Mouse (Mus musculus) hematopoietic stem cell, adult 5-6 weeks (primary cell): ENCODE measurements around the gene Kif22. TPM values are rescaled to one million over a fixed set of nuclear protein-coding genes. Genes with fewer than 3 reads are reported as not detected.
"Not testable (repeated sequence)": the region's sequence is repeated elsewhere in the genome, so short reads cannot be mapped to it uniquely, and the experiment has no call there.

Experiments used
- ATAC-seq, 2 experiments: fragments of 125-278 bp in 1 of 2; replicated peaks in 1 of 2; 2 replicates each; pipeline ENCODE4 v1.8.0; 2016 to 2017; ENCODE audit warnings: inconsistent platforms in 2 of 2, mild to moderate bottlenecking in 2 of 2, moderate number of reproducible peaks in 2 of 2, low read depth in 1 of 2, moderate TSS enrichment in 1 of 2; ENCODE audit not compliant: low FRiP score in 2 of 2, poor library complexity in 2 of 2, severe bottlenecking in 2 of 2, insufficient read depth in 1 of 2, low TSS enrichment in 1 of 2
- total RNA-seq: library from RNA; stranded (forward); fragments of 172-1452, 232-1000 nt; gene quantifications from 2 replicates; pipeline ENCODE4 v1.2.3, GENCODE M21; 2017

Kif22 gene
- 74.5 and 90.1 TPM in 2 replicates for total RNA-seq

DNA sequence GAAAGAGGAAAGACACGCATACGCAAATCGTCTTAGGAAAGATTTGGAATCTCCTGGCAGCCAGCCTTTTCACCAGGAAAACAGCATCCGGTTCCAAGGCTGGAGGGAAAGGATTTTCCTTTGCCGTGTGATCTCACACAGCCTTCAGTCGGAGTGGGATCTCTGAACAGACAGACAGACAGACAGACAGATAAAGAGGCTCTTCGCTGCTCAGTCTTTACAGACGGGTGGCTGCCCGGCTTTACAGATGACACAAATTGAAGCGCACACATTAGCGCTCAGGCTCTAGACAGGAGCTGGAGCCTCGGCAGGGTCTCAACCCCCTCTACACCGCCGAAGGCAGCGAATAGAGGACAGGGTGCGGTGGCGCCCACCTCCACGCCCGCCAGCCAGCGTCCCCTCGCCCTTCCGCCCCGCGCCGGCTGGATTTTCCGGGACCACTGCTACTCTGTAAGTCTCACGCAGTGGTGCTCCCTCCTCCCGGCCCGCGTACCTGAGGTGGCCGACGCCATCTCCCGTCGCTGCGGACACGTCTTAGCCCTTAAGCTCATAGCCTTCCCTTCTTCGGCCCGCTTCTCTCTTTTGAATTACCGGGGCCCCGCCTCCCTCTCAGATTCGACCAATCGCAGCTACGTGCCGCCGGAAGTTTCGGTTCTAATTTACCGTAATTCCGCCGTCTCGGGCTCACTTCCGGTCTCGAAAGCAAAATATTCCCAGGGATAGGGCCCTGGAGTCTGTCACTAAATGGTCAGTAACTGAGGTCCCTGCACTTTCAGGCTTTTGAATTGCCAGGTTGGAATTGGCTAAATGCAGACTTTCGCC is at the start of gene Kif22:
Kif22 (minus strand) TSS at position 621 of the 822 bp plus-strand sequence.
- ATAC-seq: peak; percentile 88 to 98

DNA sequence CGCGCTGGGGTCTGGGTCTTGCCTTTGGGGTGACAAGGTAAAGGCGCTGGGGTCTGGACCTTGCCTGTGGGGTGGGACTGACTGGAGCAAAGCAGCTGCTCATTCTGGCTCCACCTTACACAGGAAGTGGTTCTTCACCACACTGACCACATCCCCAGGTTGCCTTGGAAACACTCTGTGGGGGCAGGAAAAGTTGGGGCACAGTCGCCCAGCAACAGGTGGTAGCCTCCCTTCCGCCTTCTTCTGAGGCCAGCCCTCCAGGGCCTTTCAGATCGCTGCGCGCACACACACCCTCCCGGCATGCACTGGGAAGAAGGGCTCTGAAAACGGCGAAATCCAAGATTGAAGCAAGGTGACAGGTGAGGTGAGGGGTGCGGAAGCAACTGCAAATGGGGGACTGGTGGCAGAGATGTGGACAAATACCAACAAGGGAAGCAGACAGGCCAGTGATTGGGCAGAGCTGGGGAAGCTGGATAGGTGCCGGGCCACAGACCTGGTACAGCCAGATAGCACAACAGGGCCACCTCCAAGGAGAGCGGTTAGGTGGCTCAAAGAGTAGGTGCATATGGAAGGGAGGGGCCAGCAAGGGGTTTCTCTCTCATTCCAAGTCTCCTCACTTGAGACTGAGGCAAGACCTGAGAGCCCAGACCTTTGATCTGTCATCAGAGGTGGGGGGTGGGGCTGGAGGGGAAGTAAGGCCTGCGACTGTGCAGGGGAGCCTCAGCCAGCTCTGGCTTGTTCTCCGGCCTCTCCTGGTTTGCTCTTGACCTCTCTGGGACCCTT is 49.0 kb upstream of the Kif22 start, which contains the start of gene AI467606:
AI467606 (plus strand) TSS at position 246 of the 783 bp plus-strand sequence.
- ATAC-seq: peak; percentile 93 to 95

DNA sequence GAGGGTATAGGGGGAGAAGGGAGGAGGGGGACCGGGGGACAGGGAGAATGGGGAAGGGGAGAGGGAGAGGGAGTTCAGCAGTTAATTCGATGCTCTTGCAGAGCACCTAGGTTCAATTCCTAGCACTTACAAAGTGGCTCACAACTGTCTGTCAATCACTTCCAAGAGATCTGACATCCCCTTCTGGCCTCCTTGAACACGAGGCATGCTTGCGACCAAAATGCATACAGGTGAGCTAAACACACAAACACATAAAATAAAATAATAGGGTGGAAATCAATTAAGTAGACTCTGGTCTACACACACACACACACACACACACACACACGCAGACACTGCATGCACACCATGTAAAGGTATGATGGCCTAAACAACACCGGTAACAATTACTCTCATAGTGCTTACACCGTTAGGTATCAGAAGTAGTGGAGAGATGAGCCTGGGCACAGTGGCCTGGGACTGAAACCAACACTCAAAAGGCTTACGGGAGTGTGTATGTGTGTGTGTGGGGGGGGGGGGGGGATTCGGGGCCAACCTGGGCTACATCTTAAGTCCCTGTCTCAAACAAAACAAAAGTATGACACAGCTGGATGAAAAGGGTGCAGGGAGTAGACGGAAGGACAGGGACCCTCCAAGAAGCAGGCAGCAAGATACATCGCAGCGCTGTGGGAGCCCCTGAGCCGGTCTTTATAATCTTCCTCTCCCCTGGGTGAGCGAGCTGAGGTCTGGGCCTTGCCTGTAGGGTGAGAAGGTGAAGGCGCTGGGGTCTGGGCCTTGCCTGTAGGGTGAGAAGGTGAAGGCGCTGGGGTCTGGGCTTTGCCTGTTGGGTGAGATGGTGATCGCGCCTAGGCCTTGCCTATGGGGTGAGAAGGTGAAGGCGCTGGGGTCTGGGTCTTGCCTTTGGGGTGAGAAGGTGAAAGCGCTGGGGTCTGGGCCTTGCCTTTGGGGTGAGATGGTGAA is 48.2 kb upstream of the Kif22 start:
- ATAC-seq: peak; percentile 5 to 16; a peak in 2 of 4 replicates

DNA sequence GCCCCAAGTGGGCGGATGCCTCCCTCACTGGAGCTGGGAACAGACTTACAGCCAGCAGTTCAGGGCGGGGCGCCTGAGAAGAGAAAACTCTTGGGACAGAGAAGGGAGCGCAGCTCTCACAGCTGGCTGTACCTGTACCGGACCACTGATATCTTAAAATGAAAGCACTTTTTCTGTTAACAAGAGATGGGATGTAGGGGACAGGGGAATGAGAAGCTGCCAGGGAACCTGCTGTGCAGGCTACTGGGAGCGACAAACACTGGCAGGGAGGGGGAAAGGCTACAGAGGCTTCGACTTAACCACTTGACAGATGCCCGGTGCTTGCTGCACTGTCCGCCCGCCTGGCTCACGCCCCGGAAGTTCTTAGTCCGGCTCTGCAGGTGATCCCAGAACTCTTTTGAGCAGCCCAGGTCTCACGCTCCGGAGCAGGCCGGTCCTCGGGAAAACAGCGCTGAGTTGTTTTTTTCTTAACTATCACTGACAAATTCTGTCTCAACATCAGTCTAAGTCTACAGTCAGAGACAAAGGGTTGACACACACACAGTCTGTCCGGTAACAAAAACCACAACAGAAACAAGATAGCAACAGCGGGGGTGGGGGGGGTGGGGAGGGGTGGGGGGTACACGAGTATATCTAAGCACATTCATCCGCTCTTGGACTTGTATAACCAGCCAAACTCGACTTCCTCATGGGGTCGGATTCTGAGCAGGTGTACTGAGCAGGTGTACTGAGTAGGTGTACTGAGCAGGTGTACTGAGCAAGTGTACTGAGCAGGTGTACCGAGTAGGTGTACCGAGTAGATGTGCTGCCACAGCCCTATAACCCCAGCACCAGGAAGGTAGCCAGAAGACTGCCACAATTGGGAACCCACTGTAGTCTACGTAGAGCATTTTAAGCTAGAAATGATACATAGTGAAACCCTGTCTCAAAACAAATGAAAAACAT is 46.9 kb upstream of the Kif22 start:
- no peak for ATAC-seq

DNA sequence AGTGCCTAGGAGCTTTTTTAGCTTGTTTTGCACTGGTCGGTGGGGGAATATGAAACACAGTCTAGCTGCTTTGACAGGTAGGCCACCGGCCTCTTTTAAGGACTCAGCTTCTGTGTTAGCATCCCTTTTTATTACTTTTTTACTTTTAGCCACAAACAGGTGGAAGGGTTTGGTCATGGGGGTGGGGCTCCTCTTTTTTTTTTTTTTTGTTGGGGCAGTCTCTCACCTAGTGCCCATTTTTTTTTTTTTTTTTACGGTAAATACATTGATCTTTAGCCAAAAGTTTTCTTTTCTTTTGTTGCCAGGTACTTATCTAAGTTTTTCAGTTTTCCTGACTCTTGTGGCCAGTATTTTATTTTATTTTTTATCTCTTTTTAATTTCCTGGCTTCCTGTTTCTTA is 45.8 kb upstream of the Kif22 start:
- ATAC-seq: no peak

DNA sequence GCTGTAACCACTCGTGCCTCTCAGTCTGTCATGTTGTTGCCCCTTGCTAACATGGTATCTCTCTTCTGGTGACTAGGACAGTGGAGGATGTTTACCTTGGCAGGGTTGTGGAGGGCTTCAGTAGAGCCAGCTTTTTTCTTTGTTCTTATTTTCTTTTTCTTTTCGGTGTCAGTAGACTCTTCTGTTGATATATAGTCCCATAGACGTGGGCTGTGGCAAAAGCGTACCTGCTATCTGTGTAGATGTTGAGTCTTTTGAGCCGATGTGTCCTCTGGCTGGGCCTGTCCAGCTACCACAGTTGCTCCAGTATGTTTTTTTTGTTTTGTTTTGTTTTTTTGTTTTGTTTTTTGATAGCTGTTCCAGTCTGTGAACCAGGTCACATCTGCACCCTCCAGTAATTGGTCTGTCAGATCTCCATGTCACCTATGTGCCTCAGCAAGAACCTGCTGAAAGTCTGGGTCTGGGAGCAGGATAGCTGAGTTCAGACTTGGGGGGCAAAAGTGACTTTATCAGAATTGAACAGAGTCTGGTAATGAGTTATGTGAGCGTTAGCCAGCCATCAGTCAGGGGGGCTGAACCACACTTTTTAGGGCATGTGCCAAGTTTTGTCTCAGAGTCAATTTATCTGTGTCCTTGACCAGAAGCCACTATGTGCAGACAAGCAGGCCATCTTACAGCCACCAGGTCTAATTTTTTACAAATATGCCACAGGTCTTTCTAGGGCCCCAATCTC is 45.2 kb upstream of the Kif22 start, which contains the start of gene Zg16:
Zg16 (minus strand) TSS at position 51 of the 733 bp plus-strand sequence.
- ATAC-seq: not testable (repeated sequence)

DNA sequence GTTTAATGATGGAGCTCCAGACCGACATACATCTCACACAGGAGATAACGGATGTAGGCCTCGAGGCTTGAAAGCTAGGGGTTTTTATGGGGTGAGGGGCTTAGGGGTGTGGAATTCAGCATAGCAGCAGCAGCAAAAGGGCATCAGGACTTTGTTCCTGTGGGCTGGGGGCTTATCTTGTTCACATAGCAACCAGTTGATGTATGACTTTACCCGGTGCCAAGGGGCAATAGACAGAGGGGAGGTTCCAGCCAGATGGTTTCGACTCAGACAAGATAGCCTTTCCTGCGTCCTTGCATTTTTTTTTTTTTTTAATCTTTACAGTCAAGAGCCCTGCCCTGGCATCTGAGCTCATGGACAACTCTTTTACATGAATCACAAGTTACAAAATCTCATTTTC is 43.5 kb upstream of the Kif22 start:
- ATAC-seq: not testable (repeated sequence)

DNA sequence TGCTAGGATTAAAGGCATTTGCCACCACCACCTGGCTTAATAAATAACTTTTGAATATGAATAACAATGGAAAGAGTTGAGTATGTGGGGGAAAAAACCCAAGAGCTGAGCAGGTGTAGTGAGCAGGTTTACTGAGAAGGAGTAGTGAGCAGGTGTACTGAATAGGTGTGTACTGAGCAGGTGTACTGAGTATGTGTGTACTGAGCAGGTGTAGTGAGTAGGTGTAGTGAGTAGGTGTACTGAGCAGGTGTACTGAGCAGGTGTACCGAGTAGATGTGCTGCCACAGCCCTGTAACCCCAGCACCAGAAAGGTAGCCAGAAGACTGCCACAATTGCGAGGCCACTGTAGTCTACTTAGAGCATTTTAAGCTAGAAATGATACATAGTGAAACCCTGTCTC is 42.5 kb upstream of the Kif22 start:
- ATAC-seq: no peak

DNA sequence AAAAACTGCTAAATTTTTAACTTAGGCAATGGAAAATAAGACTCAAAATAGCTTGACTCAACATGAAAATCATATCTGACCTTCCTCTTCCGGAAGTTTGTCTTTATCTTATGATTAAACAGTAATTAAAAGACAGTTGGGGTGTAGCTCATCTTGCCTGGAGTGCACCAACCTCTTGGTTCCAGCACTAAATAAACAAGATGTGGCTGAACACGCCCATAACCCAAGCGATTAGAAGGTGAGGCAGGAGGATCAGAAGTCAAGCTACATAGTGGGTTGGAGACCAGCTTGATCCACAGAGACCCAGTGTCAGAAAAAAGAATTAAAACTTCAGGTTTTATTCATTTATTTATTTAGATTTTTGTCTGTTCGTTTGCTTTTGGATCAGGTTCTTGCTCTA is 41.4 kb upstream of the Kif22 start:
- no peak for ATAC-seq

DNA sequence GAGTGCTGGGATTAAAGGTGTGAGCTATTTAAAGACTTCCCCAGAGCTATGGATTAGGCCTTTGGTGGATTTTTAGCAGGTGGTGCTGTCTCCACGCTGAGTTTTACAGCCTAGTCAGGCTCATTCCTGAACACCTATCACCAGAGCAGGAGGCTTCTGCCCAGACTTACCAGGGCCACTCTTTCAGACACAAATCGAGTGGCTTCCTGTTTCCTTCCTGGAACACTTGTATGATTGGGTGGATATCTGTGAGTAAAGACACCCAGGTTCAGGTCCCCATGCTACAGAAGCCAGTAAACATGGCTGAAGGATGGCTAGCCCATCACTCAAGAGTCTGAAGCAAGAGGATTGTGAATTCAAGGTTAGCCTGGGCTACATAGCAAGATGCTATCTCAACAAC is 40.7 kb upstream of the Kif22 start:
- no peak for ATAC-seq

DNA sequence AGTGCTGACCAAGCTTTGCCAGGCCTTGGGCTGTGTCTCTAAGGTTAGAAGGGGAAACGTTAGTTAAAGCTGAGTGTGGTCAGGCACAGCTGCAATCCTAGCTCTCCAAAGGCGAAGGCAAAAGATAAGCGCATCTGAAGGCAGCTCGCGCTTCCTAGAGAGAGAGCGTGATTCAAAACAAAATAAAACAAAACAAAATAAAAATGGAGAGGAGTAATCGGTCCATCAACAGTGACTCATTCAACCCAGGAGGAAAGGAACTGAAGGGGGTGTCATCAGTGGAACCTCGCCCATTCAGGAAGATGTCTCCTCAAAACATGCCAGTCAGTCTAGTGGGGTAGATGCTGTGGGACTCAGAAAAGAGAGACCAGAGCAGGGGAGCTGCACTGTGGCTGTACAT is 40.0 kb upstream of the Kif22 start:
- ATAC-seq: no peak

DNA sequence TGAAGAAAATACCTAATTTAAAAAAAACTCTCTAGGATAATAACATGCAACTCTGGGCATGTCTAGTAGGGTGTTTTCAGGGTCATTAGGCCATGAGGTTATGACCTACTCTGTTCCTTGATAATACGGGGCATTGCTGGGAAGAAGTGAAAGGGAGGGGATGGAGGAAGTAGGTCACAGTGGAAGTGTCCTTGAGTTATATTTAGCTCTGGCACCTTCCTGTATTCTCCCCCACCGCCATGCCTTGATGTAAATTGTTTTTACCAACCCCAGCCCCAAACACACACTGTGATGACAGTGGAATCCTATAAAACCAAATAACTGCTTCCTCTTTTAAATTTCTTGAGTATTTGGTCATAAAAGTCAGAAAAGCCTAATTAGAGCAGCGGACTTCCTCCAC is 37.8 kb upstream of the Kif22 start:
- ATAC-seq: peak; percentile 58 to 77

DNA sequence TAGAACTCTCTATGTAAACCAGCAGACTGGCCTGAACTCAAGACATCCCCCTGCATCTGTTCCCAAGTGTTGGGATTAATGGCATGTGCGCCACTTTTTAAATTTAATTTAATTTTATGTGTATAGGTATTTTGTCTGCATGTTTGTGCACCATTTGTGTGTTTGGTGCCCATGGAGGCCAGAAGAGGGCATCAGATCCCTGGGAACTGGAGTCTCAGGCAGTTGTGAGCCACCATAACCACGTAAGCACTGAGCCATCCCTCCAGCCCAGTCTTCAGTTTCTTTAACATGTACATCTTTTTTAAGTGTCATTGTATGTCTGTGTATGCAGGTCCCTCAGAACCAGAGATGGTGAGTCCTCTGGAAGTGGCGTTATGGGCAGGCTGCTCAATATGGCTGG is 35.4 kb upstream of the Kif22 start:
- ATAC-seq: no peak

DNA sequence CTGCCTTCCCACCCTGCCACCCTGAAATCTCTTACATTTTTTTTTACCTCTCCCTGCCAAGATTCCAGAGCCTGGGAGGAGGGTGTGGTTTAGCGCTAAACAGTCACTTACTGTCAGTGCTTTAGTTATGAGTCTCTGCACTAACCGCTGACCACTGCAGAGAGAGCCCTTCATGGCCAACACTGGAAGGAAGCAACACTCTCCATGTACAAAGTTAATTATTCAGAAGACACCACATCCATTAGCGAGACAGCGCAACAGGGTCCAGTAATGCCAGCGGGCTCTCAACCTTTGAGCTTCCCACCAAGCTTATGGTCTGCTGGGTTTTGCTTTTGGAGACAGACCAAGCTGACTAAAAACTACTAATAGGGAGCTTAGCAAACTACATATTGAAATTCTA is 33.9 kb upstream of the Kif22 start:
- no peak for ATAC-seq

DNA sequence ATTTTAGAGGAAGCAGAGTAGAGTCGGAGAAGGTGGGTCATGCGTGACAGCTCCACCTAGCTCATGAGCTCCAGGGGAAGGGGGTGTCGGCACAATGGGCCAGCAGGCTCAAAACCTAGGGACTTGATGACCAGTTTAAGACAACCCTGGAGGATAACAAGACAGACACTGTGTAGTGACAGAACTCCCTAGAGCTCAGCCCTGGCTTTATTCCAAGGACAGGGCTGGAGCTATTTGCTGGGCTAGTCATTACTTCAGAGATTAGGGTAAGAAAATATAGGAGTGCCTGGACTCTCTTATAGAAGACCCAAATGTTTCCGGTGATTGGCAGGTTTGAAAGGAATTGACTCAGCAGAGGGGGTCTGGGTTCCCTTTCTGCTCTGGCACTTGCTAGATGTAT is 30.9 kb upstream of the Kif22 start:
- ATAC-seq: no peak

DNA sequence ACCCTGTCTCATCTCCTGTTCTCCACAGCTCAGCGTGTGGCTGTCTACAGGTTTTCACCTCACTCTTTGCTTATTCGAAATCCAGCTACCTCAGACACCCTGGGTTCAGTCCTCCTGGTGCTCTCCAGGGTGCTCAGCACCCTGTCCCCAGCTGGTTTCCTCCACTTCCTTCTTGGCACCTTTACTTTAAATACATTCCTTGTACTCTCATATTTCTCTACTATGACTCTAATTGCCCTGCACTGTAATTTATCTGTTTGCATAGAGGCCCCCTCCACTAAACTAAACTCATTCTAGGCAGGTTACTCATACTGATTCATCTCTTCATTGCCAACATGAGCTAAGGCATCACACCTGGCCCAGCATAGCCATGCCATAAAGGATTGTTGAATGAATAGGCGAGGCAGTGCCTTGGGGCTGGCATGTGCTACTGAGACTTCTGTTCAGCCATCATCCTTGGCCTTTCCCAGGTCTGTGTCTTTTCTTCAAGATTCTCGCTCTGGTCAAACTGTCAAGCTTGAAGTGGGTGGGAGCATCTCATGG is 28.7 kb upstream of the Kif22 start:
- ATAC-seq: no peak
